Mouse (Mus musculus) stomach, postnatal 0 days (tissue): ENCODE results near the gene Prkce. TPM values are rescaled to one million over a fixed set of nuclear protein-coding genes. Genes with fewer than 3 reads are reported as not detected.
A peak's percentile ranks its signal among the peaks of the same experiment; 100 is the strongest.

Experiments used
- ATAC-seq: fragments of 200-750 bp; cut with Nextera tagmentation; 2 replicates; pipeline ENCODE4 v1.8.0; 2017; ENCODE audit not compliant: low FRiP score, low TSS enrichment
- DNase-seq: peaks from one replicate; pipeline ENCODE4 v3.0.0-alpha.2; 2016; ENCODE audit warnings: low spot score
- H3K27ac ChIP-seq: fragments of 300-500 bp; sonication (generic); replicated peaks from 2 replicates; pipeline ENCODE4 v1.5.1; 2014; ENCODE audit warnings: mild to moderate bottlenecking, control low read depth
- H3K27me3 ChIP-seq: fragments of 300-500 bp; sonication (generic); 2 replicates; pipeline ENCODE4 v1.6.1; 2014; ENCODE audit warnings: low read length; ENCODE audit not compliant: control insufficient read depth, insufficient read depth
- H3K36me3 ChIP-seq: fragments of 300-500 bp; sonication (generic); 2 replicates; pipeline ENCODE4 v1.6.1; 2014; ENCODE audit warnings: low read length, mixed read lengths; ENCODE audit not compliant: control insufficient read depth, insufficient read depth
- H3K4me1 ChIP-seq: fragments of 300-500 bp; sonication (generic); replicated peaks from 2 replicates; pipeline ENCODE4 v1.6.1; 2014; ENCODE audit warnings: antibody characterized with exemption; ENCODE audit not compliant: control insufficient read depth, insufficient read depth
- H3K4me2 ChIP-seq: fragments of 300-500 bp; sonication (generic); replicated peaks from 2 replicates; pipeline ENCODE4 v1.6.1; 2014; ENCODE audit warnings: low read depth, mild to moderate bottlenecking, control low read depth, moderate library complexity
- H3K4me3 ChIP-seq: fragments of 300-500 bp; sonication (generic); 2 replicates; pipeline ENCODE4 v1.5.1; 2014; ENCODE audit warnings: low read depth, low read length, control low read depth
- H3K9ac ChIP-seq: fragments of 300-500 bp; sonication (generic); 2 replicates; pipeline ENCODE4 v1.6.1; 2014; ENCODE audit warnings: mild to moderate bottlenecking, low read length, control low read depth, mixed read lengths
- H3K9me3 ChIP-seq: fragments of 300-500 bp; sonication (generic); 2 replicates; pipeline ENCODE4 v1.6.1; 2016; ENCODE audit warnings: low read length; ENCODE audit not compliant: control insufficient read depth
- CTCF ChIP-seq: IDR thresholded peaks from 2 replicates; pipeline ENCODE4 v1.5.1; 2016; ENCODE audit warnings: antibody characterized with exemption, low read depth, mild to moderate bottlenecking, moderate library complexity
- EP300 ChIP-seq: optimal IDR thresholded peaks from 2 replicates; pipeline ENCODE3; 2016; ENCODE audit warnings: antibody characterized with exemption
- WGBS: fragments of 180-500 bp; shearing (Covaris S2); extraction: QIAGEN DNeasy Blood & Tissue Kit; methylation state at CpG from one replicate; pipeline ENCODE4 v1.1.7; 2014; 5-methylcytosine and 5-hydroxymethylcytosine counted together
- polyA plus RNA-seq: library from polyadenylated mRNA; unstranded; fragments of >200 nt; fragmentation: Nextera tagmentation; extraction: Ambion mirVana; gene quantifications from 2 replicates; pipeline ENCODE4 v1.2.1, GENCODE M21; 2015

Gene Prkce
- polyA plus RNA-seq, 1 experiment from 2014 or later: 3.4 TPM

GRCm38 (mm10) chr17:86331835-86332234, 164.2 kb downstream of the Prkce start:
- H3K4me2 ChIP-seq: no peak overlapping the region
- no peak for DNase-seq

GRCm38 (mm10) chr17:86334990-86335389, 167.4 kb downstream of the Prkce start:
- H3K4me3 ChIP-seq: no peak overlapping the region
- peak; percentile 92 for ATAC-seq
- no peak for TF ChIP-seq EP300
- 0 out of 2 replicates have a peak, but pooled peaks have one; percentile 4 for TF ChIP-seq CTCF
- H3K27me3 ChIP-seq: no peaks in the 10 kb centered on the region
- H3K4me1 ChIP-seq: peaks cover 4% of the 10 kb centered on the region
- no peak overlapping the region for H3K27ac ChIP-seq
- no peaks in the 10 kb centered on the region for H3K9me3 ChIP-seq
- DNase-seq: peak; percentile 88
- H3K9ac ChIP-seq: no peak overlapping the region
- H3K4me2 ChIP-seq: no peak overlapping the region
- H3K36me3 ChIP-seq: no peaks in the 10 kb centered on the region
- WGBS: 61% methylated on average over 4 of the region's 4 CpGs

More at GRCm38 (mm10) chr17:86331835-86332234, 164.2 kb downstream of the Prkce start:
- H3K9ac ChIP-seq: no peak overlapping the region
- TF ChIP-seq EP300 (no peak), CTCF (no peak)
- no peaks in the 10 kb centered on the region for H3K27me3 ChIP-seq
- H3K36me3 ChIP-seq: no peaks in the 10 kb centered on the region
- H3K27ac ChIP-seq: no peak overlapping the region
- H3K9me3 ChIP-seq: no peaks in the 10 kb centered on the region
- 73% methylated on average over 8 of the region's 8 CpGs for WGBS
- no peak overlapping the region for H3K4me3 ChIP-seq
- ATAC-seq: no peak
- H3K4me1 ChIP-seq: peaks cover 11% of the 10 kb centered on the region

GRCm38 (mm10) chr17:86336652-86337073, 169.1 kb downstream of the Prkce start:
- H3K9ac ChIP-seq: no peak overlapping the region
- ATAC-seq: no peak
- WGBS: 55% methylated on average over 4 of the region's 4 CpGs
- no peaks in the 10 kb centered on the region for H3K36me3 ChIP-seq
- no peak overlapping the region for H3K27ac ChIP-seq
- no peaks in the 10 kb centered on the region for H3K9me3 ChIP-seq
- no peak overlapping the region for H3K4me3 ChIP-seq
- no peak overlapping the region for H3K4me2 ChIP-seq
- no peaks in the 10 kb centered on the region for H3K27me3 ChIP-seq
- TF ChIP-seq CTCF: no peak
- TF ChIP-seq EP300: no peak
- no peak for DNase-seq
- H3K4me1 ChIP-seq: 0 out of 2 replicates have a peak, but pooled peaks cover 2% of the 10 kb centered on the region

- no peak overlapping the region for H3K4me3 ChIP-seq
- ATAC-seq (no peak), DNase-seq (no peak)
- no peak overlapping the region for H3K9ac ChIP-seq
- no peak overlapping the region for H3K4me2 ChIP-seq
- 37% methylated on average over 3 of the region's 3 CpGs for WGBS
- no peaks in the 10 kb centered on the region for H3K36me3 ChIP-seq
- H3K27ac ChIP-seq: no peak overlapping the region
- TF ChIP-seq EP300 (no peak), CTCF (no peak)
- H3K9me3 ChIP-seq: no peaks in the 10 kb centered on the region
- 0 out of 2 replicates have a peak, but pooled peaks cover 2% of the 10 kb centered on the region for H3K4me1 ChIP-seq
- no peaks in the 10 kb centered on the region for H3K27me3 ChIP-seq
Observed at GRCm38 (mm10) chr17:86337076-86337475, 169.5 kb downstream of the Prkce start.

- H3K9ac ChIP-seq: no peak overlapping the region
- no peaks in the 10 kb centered on the region for H3K27me3 ChIP-seq
- no peak overlapping the region for H3K4me3 ChIP-seq
- 74% methylated on average over 5 of the region's 5 CpGs for WGBS
- no peak overlapping the region for H3K4me2 ChIP-seq
- DNase-seq: no peak
- no peak for TF ChIP-seq CTCF
- no peak for TF ChIP-seq EP300
- no peak for ATAC-seq
- H3K4me1 ChIP-seq: 0 out of 2 replicates have a peak, but pooled peaks cover 2% of the 10 kb centered on the region
- H3K9me3 ChIP-seq: no peaks in the 10 kb centered on the region
- H3K36me3 ChIP-seq: no peaks in the 10 kb centered on the region
- no peak overlapping the region for H3K27ac ChIP-seq
Observed at GRCm38 (mm10) chr17:86338328-86338727, 170.7 kb downstream of the Prkce start.

- ATAC-seq (no peak), DNase-seq (no peak)
- WGBS: 51% methylated on average over 8 of the region's 8 CpGs
- Histone ChIP-seq H3K4me2 (no peak overlapping the region), H3K4me1 (no peaks in the 10 kb centered on the region), H3K4me3 (no peak overlapping the region), H3K27ac (no peak overlapping the region), H3K36me3 (no peaks in the 10 kb centered on the region), H3K27me3 (no peaks in the 10 kb centered on the region), H3K9me3 (no peaks in the 10 kb centered on the region), H3K9ac (no peak overlapping the region)
- TF ChIP-seq EP300 (no peak), CTCF (no peak)
Observed at GRCm38 (mm10) chr17:86344032-86344431, 176.4 kb downstream of the Prkce start.
